Mouse (Mus musculus): ENCODE data around the gene Gramd1b.

DNA sequence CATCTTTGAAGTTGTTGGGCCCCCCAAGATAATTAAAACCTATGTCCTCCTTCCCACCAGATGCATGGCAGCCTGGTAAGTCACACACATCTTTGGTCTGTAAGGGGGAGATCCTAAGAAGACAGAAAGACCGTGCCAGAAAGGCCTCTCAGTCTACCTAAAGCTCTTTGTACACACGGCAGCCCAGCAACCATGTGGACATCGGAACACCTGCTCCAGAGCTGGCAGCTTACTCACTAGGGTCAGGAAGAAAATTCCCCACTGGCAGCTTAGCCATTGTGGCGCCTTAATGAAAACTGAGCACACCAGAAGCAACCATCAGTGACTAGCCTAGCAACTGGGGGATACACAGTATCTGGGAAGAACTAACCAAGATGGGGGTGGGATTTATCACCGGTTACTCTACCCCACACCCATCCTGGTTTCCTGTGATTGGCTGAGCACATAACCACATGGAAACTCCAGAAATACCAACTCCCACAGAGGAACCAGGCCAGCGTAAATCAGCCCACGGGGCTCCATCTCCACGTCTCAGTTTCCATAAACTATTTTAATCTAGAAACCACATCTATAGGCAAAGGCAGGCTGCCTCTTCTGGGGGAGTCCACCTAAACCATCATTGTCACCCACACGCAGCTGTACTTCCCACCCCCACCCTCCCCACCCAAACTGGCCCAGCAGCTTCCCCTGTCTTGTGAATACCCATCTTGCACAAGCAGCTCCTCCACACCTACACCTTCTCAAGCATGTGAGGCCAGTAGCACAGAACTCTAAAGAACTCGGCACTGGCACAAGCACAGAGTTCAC, 81.4 kb downstream of the Gramd1b start:
- TF ChIP-seq CTCF (IDR thresholded peaks at IDR 0.05; ENCODE audit: insufficient read depth, low read depth, low read length) (no peak), POLR2A (IDR thresholded peaks at IDR 0.05; ENCODE audit: insufficient read depth, low read depth, low read length) (no peak)
